Mouse (Mus musculus) yolk sac, embryonic 10.5 days (tissue): ENCODE results near the gene Grwd1.
"Not testable (repeated sequence)": the region's sequence is repeated elsewhere in the genome, so short reads cannot be mapped to it uniquely, and the experiment has no call there.

Source experiments
- DNase-seq: peaks from one replicate; pipeline ENCODE4 v3.0.0-alpha.2; 2017; ENCODE audit warnings: low spot score

Gene Grwd1

DNA sequence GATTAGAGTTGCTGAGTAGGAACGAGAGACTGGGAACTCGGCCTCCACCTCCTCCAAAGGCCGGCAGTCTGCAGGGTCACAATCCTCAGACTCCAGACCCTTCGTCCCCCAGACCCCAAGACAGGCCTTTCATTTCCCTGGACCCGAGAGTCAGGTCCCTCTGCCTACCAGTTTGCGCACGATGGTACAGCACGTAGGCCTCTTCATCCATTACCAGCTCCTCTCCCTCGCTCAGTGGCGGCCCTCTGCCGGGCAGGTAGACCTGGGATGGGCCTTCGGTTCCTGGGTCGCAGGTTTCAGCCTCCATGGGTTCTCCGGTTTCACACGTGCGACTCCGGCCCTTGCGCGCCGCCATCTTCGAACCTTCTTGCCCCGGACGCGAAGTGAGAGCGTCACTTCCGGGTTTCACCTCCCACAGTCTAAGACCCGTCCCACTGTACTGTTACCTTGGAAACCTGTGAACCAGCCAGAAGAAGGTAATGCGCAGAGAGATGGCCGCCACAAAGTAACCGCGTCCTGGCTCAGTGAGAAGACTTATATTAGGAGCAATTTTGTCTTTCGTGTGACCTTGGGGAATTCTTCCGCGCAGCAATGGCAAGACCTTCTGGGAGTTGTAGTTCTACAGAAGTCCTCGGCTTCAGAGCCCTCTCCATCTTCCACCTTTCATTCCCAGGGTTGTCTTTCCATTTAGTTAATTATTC lies at the start of gene Grwd1:
Grwd1 (minus strand) TSS at position 518 of the 701 bp plus-strand sequence.
- peak; percentile 92 for DNase-seq

GRCm38 (mm10) chr7:45880531-45880930 lies 49.8 kb upstream of the Grwd1 start:
- DNase-seq, result no peak

DNA sequence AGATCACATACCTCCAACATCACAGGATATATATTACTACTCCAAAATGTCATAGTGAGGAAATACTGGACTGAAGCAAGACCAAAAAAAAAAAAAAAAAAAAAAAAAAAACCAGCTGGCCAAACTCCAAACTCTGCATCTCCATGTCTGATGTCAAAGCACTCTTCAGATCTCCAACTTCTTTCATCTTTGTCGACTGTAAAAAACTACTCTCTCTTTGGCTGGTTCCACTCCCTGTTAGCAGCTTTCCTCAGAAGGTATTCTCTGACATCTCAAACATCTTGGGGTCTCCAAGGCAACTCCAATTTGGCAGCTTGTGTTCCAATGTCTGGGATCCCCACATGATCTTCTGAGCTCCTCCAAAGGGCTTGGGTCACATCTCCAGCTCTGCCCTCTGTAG lies 47.5 kb upstream of the Grwd1 start, which contains the start of gene Grin2d:
Grin2d (minus strand) TSS at position 101 of the 400 bp plus-strand sequence.
- not testable (repeated sequence) for DNase-seq

GRCm38 (mm10) chr7:45876895-45877294 lies 46.2 kb upstream of the Grwd1 start:
- DNase-seq, result no peak

GRCm38 (mm10) chr7:45873061-45873947 lies 42.6 kb upstream of the Grwd1 start:
- DNase-seq, result peak; percentile 72

DNA sequence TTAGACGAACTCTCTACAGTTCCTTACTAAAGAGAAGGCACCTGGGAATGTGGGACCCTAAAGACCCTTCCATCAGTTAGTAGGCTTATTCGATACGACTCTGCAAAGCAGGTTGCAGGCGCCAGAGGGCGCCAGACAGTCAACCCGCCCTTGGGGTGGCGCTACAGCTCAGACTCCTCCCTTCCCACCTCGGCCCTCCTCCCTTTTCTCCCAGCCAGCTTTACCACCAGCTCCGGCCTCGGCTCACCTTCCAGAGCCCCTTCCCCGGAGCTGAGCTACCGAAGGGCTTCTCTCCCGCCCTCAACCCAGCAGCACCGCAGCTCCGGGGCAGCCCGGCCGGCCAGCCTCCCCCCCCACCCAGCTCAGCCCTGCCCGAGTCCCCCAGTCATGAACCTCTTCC lies 41.9 kb upstream of the Grwd1 start, which contains the start of gene Kdelr1:
Kdelr1 (plus strand) TSS at position 149 of the 400 bp plus-strand sequence.
- peak; percentile 91 for DNase-seq

DNA sequence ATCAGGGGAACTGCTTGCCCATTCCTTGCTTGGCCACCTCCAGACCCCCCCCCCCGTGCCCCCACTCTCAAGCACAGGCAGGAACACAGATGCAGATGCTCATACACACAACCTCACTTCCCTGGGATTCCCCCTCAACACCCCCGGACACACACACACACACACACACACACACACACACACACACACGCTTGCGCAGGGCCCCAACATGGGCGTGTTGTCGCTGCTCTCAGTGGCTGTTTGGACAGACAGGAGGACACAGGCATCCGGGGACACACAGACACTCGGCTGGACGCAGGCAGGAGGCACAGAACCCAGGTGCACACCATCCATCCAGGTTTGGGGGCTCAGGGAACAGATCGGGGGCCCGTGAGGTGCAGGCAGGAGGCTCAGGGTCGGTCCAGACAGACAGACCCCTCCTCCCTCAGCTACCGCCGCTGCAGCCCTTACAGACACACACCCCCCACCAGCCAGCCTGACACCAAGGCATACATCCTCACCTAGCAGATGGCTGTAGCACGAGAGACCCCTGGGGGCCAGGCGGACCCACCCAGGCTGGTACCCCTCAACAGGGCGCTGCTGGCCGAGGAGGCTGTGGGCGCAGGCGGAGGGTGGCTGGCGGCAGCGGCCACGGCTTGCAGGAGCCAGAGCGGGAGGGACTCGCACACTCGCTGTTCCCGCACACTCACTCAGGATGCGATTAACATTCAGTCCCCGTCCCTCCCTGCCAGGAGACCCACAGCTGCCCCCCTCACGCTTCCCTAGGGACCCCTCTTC lies 39.7 kb upstream of the Grwd1 start:
- no peak for DNase-seq

DNA sequence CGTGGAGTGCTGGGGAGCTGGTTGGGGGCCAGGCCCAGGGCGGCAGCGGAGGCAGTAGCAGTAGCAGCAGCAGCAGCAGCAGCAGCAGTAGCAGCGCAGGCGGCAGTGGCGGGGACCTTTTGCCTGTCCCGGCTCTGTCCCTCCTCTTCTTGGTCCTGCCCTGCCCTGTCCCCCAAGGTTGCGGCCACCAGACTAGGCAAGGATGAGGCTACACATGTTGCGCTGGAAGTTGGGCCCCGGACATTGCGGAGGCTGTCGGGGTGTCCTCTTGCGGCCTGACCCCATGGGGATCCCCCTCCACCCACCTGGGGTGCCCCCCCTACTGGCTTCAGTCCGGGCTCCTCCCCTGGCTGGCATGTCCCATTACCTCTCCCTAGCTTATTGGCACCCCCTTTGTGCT lies 39.0 kb upstream of the Grwd1 start:
- DNase-seq, result no peak

GRCm38 (mm10) chr7:45869107-45869670 lies 38.4 kb upstream of the Grwd1 start:
- DNase-seq, result no peak

DNA sequence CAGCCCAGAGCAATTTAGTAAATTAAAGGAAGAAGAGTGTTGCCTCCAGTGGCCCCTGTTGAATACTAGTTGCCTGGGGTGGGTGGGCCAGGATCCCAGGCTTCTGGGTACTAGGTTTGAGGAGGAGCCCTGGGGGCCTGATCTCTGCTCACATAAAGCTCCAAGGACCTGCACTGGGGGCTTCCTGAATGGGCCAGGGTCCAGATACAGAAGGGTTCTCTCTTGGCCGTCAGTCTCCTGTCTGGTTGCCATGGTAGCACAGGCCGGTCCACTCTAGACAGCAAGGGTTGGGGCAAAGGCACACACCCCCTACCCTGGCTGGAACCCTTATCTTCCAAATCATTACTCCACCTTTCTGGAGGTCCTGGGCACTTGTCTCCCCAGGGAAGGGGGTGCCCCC lies 37.1 kb upstream of the Grwd1 start:
- no peak for DNase-seq

GRCm38 (mm10) chr7:45865925-45866910 lies 35.5 kb upstream of the Grwd1 start:
- peak; percentile 94 for DNase-seq

GRCm38 (mm10) chr7:45864435-45864834 lies 33.7 kb upstream of the Grwd1 start:
- no peak for DNase-seq

GRCm38 (mm10) chr7:45862804-45863203 lies 32.1 kb upstream of the Grwd1 start:
- DNase-seq, result no peak

GRCm38 (mm10) chr7:45859008-45859407 lies 28.3 kb upstream of the Grwd1 start:
- no peak for DNase-seq

DNA sequence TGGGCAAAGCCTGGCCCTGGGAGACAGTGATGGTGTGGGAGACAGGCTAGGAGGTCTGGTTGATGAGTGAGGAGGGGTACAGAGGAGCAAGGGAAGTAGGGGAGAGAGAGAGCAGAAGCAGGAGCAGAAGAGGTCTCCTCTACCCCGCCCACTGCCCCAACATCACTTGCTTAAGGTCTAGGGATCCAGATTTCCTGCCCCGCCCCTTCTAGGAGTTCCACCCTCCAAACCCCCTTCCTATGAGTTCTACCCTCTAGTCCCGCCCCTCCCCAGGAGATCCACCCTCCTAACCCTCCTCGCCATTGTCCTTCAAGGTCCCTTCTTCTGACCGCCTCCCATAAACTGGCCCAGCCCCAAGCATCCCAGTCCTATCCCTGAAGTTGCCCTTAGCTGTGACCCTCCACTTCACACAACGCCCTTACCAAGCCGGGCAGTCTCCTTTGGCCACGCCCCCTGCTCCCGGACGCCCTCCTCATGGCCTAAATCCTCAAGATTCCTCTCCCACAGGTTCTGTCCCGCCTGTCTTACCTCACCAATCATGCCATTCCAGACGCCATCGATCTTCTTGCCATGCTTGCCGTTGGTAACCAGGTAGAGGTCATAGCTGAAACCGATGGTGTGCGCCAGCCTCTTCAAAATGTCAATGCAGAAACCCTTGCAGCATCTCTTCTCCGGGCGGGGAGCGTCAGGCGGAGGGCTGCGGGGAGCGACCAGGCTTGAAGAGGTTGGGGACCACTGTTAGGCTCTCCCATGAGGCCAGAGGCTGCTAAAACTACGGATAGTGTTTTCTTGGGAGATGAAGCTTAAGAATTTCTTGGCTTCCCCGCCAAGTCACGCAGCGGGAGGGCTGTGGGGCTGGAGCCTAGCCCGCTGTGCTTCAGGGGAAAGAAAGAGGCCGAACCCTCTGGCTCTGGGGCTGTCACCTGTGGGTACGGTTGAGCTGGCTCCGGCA lies 26.5 kb upstream of the Grwd1 start:
- DNase-seq, result peak; percentile 25

- DNase-seq, result no peak
Observed at GRCm38 (mm10) chr7:45853089-45853488, 22.3 kb upstream of the Grwd1 start.

- DNase-seq, result no peak
Observed at GRCm38 (mm10) chr7:45850661-45851060, 19.9 kb upstream of the Grwd1 start.

DNA sequence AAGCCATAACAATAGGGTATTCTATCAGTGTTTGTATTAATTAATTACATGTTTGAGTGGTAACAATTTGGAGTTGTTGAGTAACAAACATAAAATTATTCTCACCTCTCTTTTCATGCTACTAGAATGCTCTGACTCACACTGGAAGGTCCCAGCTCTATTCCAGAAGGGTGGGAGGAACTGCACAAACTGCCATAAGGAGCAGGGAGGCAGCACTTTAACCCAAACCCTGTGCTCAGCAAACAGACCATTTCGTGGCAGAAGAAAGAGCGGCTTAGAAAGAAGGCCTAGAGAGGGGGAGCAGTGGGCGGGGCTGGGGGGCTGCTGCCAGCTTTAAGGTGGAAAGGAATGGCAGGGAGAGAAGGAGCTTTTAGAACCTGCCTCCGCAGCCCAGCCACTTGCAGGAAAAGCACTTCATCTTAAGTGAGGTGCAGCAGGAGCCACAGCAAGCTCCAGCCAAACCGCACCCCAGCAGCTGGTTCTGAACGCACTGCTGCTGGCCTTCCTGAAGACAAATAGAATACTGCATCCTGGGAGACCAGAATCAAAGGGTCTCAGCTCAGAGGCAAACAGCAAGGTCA lies 17.8 kb upstream of the Grwd1 start:
- DNase-seq, result no peak
